Mouse (Mus musculus): ENCODE measurements around the gene Olfr1132.
"Not testable (repeated sequence)": the region's sequence is repeated elsewhere in the genome, so short reads cannot be mapped to it uniquely, and the experiment has no call there.

Gene Olfr1132

DNA sequence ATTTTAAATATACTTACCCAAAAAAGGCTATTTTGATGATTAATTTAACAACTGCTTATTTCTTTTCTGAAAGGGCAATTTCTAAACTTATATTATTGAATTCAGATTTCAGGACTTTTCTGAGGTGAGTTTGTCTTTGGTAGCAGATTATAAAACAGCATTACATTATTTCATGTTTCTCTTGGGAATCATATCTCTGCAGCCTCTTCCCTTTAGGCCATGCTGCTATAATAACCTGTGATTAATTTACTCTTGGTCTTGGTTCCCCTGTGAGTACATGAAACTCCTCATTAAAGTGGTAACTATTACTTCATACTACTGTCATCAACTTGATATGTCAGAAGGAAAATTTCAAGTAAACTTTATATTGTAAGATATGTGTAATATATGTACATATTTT lies at the start of gene Olfr1132:
Olfr1132 (minus strand) TSS at position 101 of the 400 bp plus-strand sequence.
- in situ Hi-C loops (cut with MboI) = no loop called here

DNA sequence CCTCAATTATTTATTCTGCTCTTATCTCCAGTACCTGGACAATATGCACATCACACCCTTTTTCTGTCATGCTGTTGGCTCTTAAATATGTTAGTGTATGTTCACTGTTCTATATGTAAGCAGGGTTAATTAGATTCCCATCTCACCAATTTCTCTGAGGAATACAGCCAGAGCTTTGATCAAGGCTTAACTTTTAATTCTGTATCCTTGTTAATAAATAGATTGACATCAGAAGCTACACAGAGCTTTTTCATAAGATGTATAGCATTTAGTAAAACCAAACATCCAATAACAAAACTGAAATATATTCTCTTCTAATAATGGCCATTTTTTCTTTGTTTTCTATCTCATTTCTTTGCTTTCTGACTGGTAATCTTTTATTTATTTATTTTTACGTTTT lies 36.2 kb upstream of the Olfr1132 start, which contains the start of gene Olfr1135:
Olfr1135 (minus strand) TSS at position 101 of the 400 bp plus-strand sequence.
- in situ Hi-C loops (cut with MboI) = no loop called here

GRCm38 (mm10) chr2:87658360-87658759 lies 21.0 kb upstream of the Olfr1132 start, which contains the start of gene Olfr1134:
Gene Olfr1134 (minus strand): TSS chr2:87658460.
- in situ Hi-C loops (cut with MboI) = no loop called here

GRCm38 (mm10) chr2:87647274-87647673 lies 9.9 kb upstream of the Olfr1132 start, which contains the start of gene Olfr1133:
Gene Olfr1133 (minus strand): TSS chr2:87647374.
- in situ Hi-C loops (cut with MboI) = no loop called here

DNA sequence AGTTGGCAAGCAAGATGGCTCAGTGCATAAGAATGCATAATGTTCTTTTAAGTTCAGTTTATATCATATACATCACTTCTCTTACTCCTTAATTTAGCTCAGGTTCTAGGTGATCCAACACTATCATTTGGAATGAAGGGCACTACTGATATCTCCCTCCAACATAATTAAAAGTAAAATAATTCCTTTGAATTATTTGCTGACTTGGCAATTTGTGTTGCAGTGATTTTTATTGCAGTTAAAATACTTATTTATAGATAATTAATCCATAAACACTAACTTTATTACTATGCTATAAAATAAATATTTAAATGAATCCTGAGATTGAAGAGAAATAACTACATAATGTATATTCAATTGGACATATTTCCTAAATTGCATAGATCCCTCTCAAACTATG lies 5.1 kb upstream of the Olfr1132 start:
- in situ Hi-C loops (cut with MboI) = no loop called here

DNA sequence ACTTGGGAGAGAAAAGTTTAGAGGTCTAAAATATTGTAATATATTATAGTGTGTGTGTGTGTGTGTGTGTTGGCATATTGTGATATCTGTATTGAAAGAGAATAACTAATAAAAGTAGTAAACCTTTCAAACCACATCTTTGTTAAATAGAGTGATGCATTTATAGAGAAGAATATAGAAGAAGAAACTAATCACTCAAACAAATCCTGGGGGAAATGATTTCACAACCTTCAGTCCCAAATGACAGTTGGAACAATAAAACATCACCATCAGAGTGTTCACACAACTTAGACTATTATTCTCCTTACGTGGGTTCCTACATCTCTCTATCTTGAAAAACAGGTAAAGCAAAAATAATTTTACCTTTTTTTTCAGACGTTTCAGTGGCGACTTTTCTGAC lies 10.5 kb downstream of the Olfr1132 start, which contains the start of gene Olfr1131:
Olfr1131 (plus strand) TSS at position 301 of the 400 bp plus-strand sequence.
- in situ Hi-C loops (cut with MboI) = no loop called here

DNA sequence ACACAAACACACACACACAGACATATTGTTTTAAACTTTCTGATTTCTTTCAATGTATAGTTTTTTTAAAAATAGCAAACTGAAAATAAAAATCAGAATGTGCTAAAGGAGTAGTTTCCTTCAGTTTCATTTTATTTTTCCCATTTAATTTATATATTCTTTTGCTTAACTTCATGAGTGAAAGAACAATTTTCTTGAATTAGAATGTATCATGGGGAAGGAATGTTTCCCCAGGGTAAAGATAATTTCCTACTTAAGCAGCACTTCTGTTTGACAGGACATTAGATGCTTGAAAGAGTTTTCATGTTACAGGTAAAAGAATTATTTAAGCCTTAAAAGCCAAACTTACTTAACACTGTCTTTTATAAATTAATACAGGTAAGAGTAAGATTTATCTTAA lies 31.4 kb downstream of the Olfr1132 start, which contains the start of gene Olfr1130:
Olfr1130 (plus strand) TSS at position 301 of the 400 bp plus-strand sequence.
- in situ Hi-C loops (cut with MboI) = not testable (repeated sequence)

All from mature B cell (primary cell).